Mouse (Mus musculus) hindbrain, embryonic 16.5 days (tissue): ENCODE results near the gene Magi1. TPM values are rescaled to one million over a fixed set of nuclear protein-coding genes. Genes with fewer than 3 reads are reported as not detected.
A peak's percentile ranks its signal among the peaks of the same experiment; 100 is the strongest.

Experiments used
- ATAC-seq: fragments of 200-750 bp; cut with Nextera tagmentation; 2 replicates; pipeline ENCODE4 v1.8.0; 2017; ENCODE audit warnings: moderate TSS enrichment, moderate library complexity
- H3K27ac ChIP-seq: fragments of 300-500 bp; sonication (generic); 2 replicates; pipeline ENCODE4 v1.5.1; 2014; ENCODE audit warnings: low read depth, mild to moderate bottlenecking, control low read depth, low read length, moderate library complexity
- H3K27me3 ChIP-seq: fragments of 300-500 bp; sonication (generic); replicated peaks from 2 replicates; pipeline ENCODE4 v1.6.1; 2014; ENCODE audit warnings: low read length; ENCODE audit not compliant: control insufficient read depth, insufficient read depth
- H3K36me3 ChIP-seq: fragments of 300-500 bp; sonication (generic); 2 replicates; pipeline ENCODE4 v1.6.1; 2014; ENCODE audit warnings: mild to moderate bottlenecking, low read length, moderate library complexity, mixed read lengths; ENCODE audit not compliant: control insufficient read depth, insufficient read depth
- H3K4me1 ChIP-seq: fragments of 300-500 bp; sonication (generic); 2 replicates; pipeline ENCODE4 v1.6.1; 2014; ENCODE audit warnings: low read depth, low read length; ENCODE audit not compliant: control insufficient read depth, insufficient read depth
- H3K4me2 ChIP-seq: fragments of 300-500 bp; sonication (generic); 2 replicates; pipeline ENCODE4 v1.6.1; 2014; ENCODE audit warnings: mild to moderate bottlenecking, low read length, control low read depth, moderate library complexity
- H3K4me3 ChIP-seq: fragments of 300-500 bp; sonication (generic); 2 replicates; pipeline ENCODE4 v1.5.1; 2014; ENCODE audit warnings: mild to moderate bottlenecking, low read length, control low read depth, moderate library complexity
- H3K9ac ChIP-seq: fragments of 300-500 bp; sonication (generic); 2 replicates; pipeline ENCODE4 v1.6.1; 2014; ENCODE audit warnings: low read depth, mild to moderate bottlenecking, control low read depth, low read length, moderate library complexity
- H3K9me3 ChIP-seq: fragments of 300-500 bp; sonication (generic); 2 replicates; pipeline ENCODE4 v1.6.1; 2014; ENCODE audit warnings: mild to moderate bottlenecking, low read length, moderate library complexity; ENCODE audit not compliant: control insufficient read depth
- WGBS: fragments of 180-500 bp; shearing (Covaris S2); extraction: QIAGEN DNeasy Blood & Tissue Kit; methylation state at CpG from one replicate; pipeline ENCODE4 v1.1.7; 2014; 5-methylcytosine and 5-hydroxymethylcytosine counted together
- polyA plus RNA-seq: library from polyadenylated mRNA; unstranded; fragments of >200 nt; fragmentation: Nextera tagmentation; extraction: Ambion mirVana; gene quantifications from 2 replicates; pipeline ENCODE4 v1.2.1, GENCODE M21; 2015

Magi1 gene
- polyA plus RNA-seq, 1 experiment from 2014 or later = 27.7 TPM

GRCm38 (mm10) chr6:94180331-94181150, 103.2 kb downstream of the Magi1 start:
- H3K4me3 ChIP-seq = no peak overlapping the region
- H3K4me2 ChIP-seq = no peak overlapping the region
- no peak for ATAC-seq
- H3K9me3 ChIP-seq = no peaks in the 10 kb centered on the region
- H3K27me3 ChIP-seq = no peaks in the 10 kb centered on the region
- 87% methylated on average over 14 of the region's 14 CpGs for WGBS
- no peak overlapping the region for H3K27ac ChIP-seq
- H3K9ac ChIP-seq = no peak overlapping the region
- H3K4me1 ChIP-seq = peaks cover 13% of the 10 kb centered on the region
- H3K36me3 ChIP-seq = no peaks in the 10 kb centered on the region

DNA sequence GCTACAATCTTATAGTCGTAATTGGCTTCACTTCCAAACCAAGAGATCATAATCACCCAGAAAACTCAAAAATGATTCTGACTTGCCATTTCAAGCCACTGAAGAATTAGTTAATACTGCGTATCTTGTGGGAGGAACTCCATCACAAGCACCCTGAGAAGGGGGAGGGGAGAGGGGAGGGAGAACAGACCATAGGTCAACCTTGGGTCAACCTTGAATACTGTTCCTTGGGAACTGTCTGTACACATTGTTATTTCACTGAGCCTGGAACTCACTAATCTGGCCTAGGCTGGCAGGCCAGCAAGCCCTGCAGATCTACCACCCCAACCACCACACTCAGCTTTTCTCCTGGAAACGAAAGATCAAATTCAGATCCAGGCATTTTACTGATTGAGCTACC, 106.2 kb downstream of the Magi1 start:
- ATAC-seq = no peak
- no peak overlapping the region for H3K4me2 ChIP-seq
- no peak overlapping the region for H3K9ac ChIP-seq
- 62% methylated on average over 3 of the region's 3 CpGs for WGBS
- peaks cover 7% of the 10 kb centered on the region; the same call in 1 of the 2 replicates for H3K4me1 ChIP-seq
- H3K36me3 ChIP-seq = no peaks in the 10 kb centered on the region
- H3K9me3 ChIP-seq = no peaks in the 10 kb centered on the region
- no peak overlapping the region for H3K4me3 ChIP-seq
- no peaks in the 10 kb centered on the region for H3K27me3 ChIP-seq
- H3K27ac ChIP-seq = no peak overlapping the region

- Histone ChIP-seq H3K36me3 (no peaks in the 10 kb centered on the region), H3K27me3 (no peaks in the 10 kb centered on the region), H3K4me1 (0 out of 2 replicates have a peak, but pooled peaks cover under 1% of the 10 kb centered on the region), H3K9me3 (no peaks in the 10 kb centered on the region), H3K4me3 (no peak overlapping the region), H3K27ac (no peak overlapping the region), H3K4me2 (no peak overlapping the region), H3K9ac (no peak overlapping the region)
- ATAC-seq = no peak
- WGBS = 16% methylated on average over 4 of the region's 4 CpGs
Measured at GRCm38 (mm10) chr6:94176705-94177104, 107.0 kb downstream of the Magi1 start.

DNA sequence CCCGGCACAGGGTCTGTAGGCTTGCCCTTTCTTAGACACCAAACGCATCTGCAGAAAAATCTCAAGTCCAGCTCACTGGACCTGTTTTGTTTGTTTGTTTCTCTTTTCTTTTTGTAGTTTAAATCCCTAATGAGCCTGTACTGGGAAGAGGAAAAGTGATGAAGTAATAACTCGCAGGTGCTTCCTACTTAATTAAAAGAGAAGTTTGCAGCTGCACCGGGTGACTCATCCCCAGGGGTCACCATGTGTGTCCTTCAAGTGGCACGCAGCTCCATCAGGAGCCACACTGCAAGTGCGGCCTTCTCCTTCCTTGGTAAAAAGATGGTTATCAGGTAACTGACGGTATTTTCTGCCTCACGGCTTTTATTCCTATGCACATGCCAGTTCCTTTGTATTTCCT, 112.5 kb downstream of the Magi1 start:
- ATAC-seq = no peak
- Histone ChIP-seq H3K4me2 (no peak overlapping the region), H3K4me3 (no peak overlapping the region), H3K27ac (no peak overlapping the region), H3K9ac (no peak overlapping the region), H3K4me1 (no peaks in the 10 kb centered on the region), H3K9me3 (no peaks in the 10 kb centered on the region), H3K36me3 (no peaks in the 10 kb centered on the region), H3K27me3 (no peaks in the 10 kb centered on the region)
- WGBS = 70% methylated on average over 8 of the region's 8 CpGs

DNA sequence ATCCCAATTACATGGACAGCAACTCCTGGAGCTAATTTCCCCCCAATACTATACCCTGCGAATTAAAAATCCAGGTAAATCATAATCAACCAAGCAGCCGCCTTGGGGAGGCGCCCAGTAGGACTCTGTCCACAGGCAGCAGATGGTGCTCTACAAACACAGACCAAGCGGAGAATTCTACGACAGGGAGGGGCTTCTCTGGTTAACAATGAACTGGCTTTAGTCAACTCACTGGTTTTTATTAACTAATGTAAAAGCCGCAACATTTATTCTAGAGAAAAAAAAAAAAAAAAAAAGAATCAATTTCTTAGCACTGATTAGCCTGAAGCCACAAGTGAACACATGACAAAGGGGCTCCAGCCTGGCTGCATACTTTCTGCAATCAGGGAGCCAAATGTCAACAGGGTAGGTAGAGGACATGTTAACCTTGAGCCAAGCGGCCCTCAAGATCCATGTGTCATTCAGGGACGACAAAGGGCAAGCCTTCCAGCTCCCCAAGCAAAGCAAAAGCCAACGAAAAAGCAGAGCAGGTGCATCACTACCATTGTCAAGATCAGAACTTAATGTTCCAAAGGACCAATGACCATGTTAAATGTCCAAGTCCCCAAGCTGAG, 114.0 kb downstream of the Magi1 start:
- H3K4me3 ChIP-seq = no peak overlapping the region
- H3K9ac ChIP-seq = no peak overlapping the region
- H3K9me3 ChIP-seq = no peaks in the 10 kb centered on the region
- no peaks in the 10 kb centered on the region for H3K27me3 ChIP-seq
- no peak overlapping the region for H3K4me2 ChIP-seq
- 87% methylated on average over 9 of the region's 9 CpGs for WGBS
- H3K4me1 ChIP-seq = no peaks in the 10 kb centered on the region
- ATAC-seq = no peak
- H3K27ac ChIP-seq = no peak overlapping the region
- H3K36me3 ChIP-seq = no peaks in the 10 kb centered on the region

DNA sequence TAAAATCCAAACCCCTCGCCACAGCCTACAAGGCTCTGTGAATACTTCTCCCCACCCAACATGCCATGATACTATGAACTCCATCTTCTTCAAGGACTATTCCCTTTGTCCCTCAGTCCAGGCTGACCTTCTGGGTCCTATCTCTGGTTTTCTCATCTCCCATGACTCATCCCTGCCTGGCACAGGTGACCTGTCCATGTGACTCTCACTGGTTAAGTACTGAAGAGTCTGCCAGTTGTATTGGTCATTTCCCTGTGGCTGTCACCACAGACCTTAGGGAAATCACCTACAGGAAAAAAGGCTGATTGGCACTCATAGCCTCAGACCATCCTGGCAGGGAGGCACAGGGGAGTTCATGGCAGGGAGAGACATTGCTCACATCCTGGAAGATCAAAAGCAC, 117.8 kb downstream of the Magi1 start:
- Histone ChIP-seq H3K4me2 (no peak overlapping the region), H3K4me3 (no peak overlapping the region), H3K27ac (no peak overlapping the region), H3K9ac (no peak overlapping the region), H3K27me3 (no peaks in the 10 kb centered on the region), H3K36me3 (no peaks in the 10 kb centered on the region), H3K4me1 (peaks cover 8% of the 10 kb centered on the region), H3K9me3 (no peaks in the 10 kb centered on the region)
- 100% methylated on average over 1 of the region's 1 CpGs for WGBS
- no peak for ATAC-seq

- H3K4me3 ChIP-seq = no peak overlapping the region
- H3K27me3 ChIP-seq = no peaks in the 10 kb centered on the region
- peaks cover 8% of the 10 kb centered on the region for H3K4me1 ChIP-seq
- H3K36me3 ChIP-seq = no peaks in the 10 kb centered on the region
- H3K9me3 ChIP-seq = no peaks in the 10 kb centered on the region
- no peak overlapping the region for H3K4me2 ChIP-seq
- no peak overlapping the region for H3K9ac ChIP-seq
- no peak overlapping the region for H3K27ac ChIP-seq
- ATAC-seq = no peak
- WGBS = 88% methylated on average over 9 of the region's 9 CpGs
Measured at GRCm38 (mm10) chr6:94164753-94165536, 118.8 kb downstream of the Magi1 start.

GRCm38 (mm10) chr6:94163325-94163995, 120.3 kb downstream of the Magi1 start:
- H3K9ac ChIP-seq = no peak overlapping the region
- no peaks in the 10 kb centered on the region for H3K9me3 ChIP-seq
- 26% methylated on average over 9 of the region's 9 CpGs for WGBS
- H3K27me3 ChIP-seq = no peaks in the 10 kb centered on the region
- peak; percentile 70 for ATAC-seq
- peak overlapping the region; percentile 69 for H3K27ac ChIP-seq
- peak overlapping the region; percentile 39 for H3K4me2 ChIP-seq
- H3K4me1 ChIP-seq = peaks cover 8% of the 10 kb centered on the region
- no peak overlapping the region for H3K4me3 ChIP-seq
- no peaks in the 10 kb centered on the region for H3K36me3 ChIP-seq
